ENCODE assay signal across 8 mouse cellular contexts in the genomic region with DNA sequence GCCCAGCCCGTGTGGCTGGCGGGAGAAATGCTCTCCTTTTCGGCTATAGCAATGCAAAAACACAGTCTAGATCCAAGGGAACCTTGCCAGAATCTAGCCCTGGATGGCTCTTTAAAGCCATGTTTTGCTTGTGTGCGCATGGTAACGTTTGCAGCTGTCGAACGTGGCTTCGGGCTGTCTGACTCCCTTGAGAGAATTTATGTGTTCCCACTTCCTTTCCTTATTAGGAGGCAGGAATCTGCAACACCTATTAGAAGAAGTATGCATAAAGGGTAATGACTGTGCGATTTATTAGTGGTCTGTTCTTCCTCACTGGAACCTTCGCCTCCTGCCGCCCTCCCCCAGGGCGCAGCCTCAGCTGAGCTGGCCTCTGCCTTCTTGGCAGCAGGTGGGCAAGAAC.
DNase-seq lines count a peak whose midpoint lies in the region; ATAC-seq lines count a peak whose summit lies in the region.

No protein-coding gene starts in this region.

- H3K9ac ChIP-seq in heart, embryonic 12.5 days, result no peak overlapping the region
- no peak overlapping the region for H3K9ac ChIP-seq in heart, embryonic 16.5 days (ENCODE audit: low read length)
- H3K9ac ChIP-seq in neural tube, embryonic 14.5 days (replicated peaks; ENCODE audit: low read depth, low read length), result no peak overlapping the region

- peaks cover 6% of the 10 kb centered on the region; the same call in 1 of the 2 replicates for H3K4me1 ChIP-seq in heart, embryonic 12.5 days (replicated peaks)
- H3K4me1 ChIP-seq in heart, embryonic 16.5 days (ENCODE audit: control insufficient read depth, insufficient read depth, low read length), result peaks cover 7% of the 10 kb centered on the region
- peaks cover 5% of the 10 kb centered on the region; the same call in 1 of the 2 replicates for H3K4me1 ChIP-seq in neural tube, embryonic 14.5 days (ENCODE audit: control insufficient read depth, insufficient read depth, low read length)

- no peaks in the 10 kb centered on the region for H3K36me3 ChIP-seq in heart, embryonic 12.5 days
- no peaks in the 10 kb centered on the region for H3K36me3 ChIP-seq in heart, embryonic 16.5 days (ENCODE audit: control insufficient read depth, insufficient read depth)
- H3K36me3 ChIP-seq in neural tube, embryonic 14.5 days (ENCODE audit: control insufficient read depth, insufficient read depth, low read length), result no peaks in the 10 kb centered on the region

- 0 out of 2 replicates have a peak, but pooled peaks cover 2% of the 10 kb centered on the region for H3K9me3 ChIP-seq in heart, embryonic 12.5 days (replicated peaks)
- peaks cover 5% of the 10 kb centered on the region; the same call in 1 of the 2 replicates for H3K9me3 ChIP-seq in heart, embryonic 16.5 days (replicated peaks; ENCODE audit: control insufficient read depth, low read length)
- no peaks in the 10 kb centered on the region for H3K9me3 ChIP-seq in neural tube, embryonic 14.5 days (ENCODE audit: control insufficient read depth, low read length)

- DNase-seq in heart, adult 18-20 months, result peak; percentile 55 to 64
- DNase-seq in kidney, postnatal 4 days, result peak; percentile 57 to 72
- no peak for DNase-seq in urinary bladder, postnatal 25 days (ENCODE audit: low spot score)
- no peak for DNase-seq in adrenal gland, postnatal 36 days

- H3K4me3 ChIP-seq in heart, embryonic 12.5 days, result no peak overlapping the region
- no peak overlapping the region for H3K4me3 ChIP-seq in heart, embryonic 16.5 days (ENCODE audit: low read length)
- H3K4me3 ChIP-seq in neural tube, embryonic 14.5 days (ENCODE audit: low read depth, low read length), result no peak overlapping the region

- no peak overlapping the region for H3K4me2 ChIP-seq in heart, embryonic 12.5 days
- H3K4me2 ChIP-seq in heart, embryonic 16.5 days (ENCODE audit: low read depth, low read length), result peak overlapping the region; percentile 19
- peak overlapping the region; percentile 34; the same call in 1 of the 2 replicates for H3K4me2 ChIP-seq in neural tube, embryonic 14.5 days (ENCODE audit: low read depth, low read length)

- no peak for ATAC-seq in heart, embryonic 12.5 days (ENCODE audit: insufficient number of reproducible peaks, low FRiP score)
- ATAC-seq in common myeloid progenitor, adult 5-6 weeks (replicated peaks; ENCODE audit: low read depth, poor library complexity, severe bottlenecking), result peak; percentile 52
- ATAC-seq in heart, embryonic 16.5 days (replicated peaks; ENCODE audit: extremely low read depth, insufficient read depth, low FRiP score), result no peak
- ATAC-seq in neural tube, embryonic 14.5 days (ENCODE audit: low read depth), result peak; percentile 76

- no peak overlapping the region for H3K27ac ChIP-seq in heart, embryonic 12.5 days (ENCODE audit: poor library complexity, severe bottlenecking)
- no peak overlapping the region for H3K27ac ChIP-seq in heart, embryonic 16.5 days (ENCODE audit: low read length)
- no peak overlapping the region for H3K27ac ChIP-seq in neural tube, embryonic 14.5 days (ENCODE audit: low read depth, low read length)

- no peaks in the 10 kb centered on the region for H3K27me3 ChIP-seq in heart, embryonic 12.5 days (replicated peaks)
- no peaks in the 10 kb centered on the region for H3K27me3 ChIP-seq in heart, embryonic 16.5 days (ENCODE audit: control insufficient read depth, insufficient read depth, low read length)
- H3K27me3 ChIP-seq in neural tube, embryonic 14.5 days (ENCODE audit: control insufficient read depth, insufficient read depth, low read length), result no peaks in the 10 kb centered on the region; the same call in 1 of the 2 replicates

- 34% methylated on average over 12 of the region's 12 CpGs for WGBS in heart, embryonic 12.5 days
- WGBS in heart, embryonic 16.5 days, result 23% methylated on average over 12 of the region's 12 CpGs
- 16% methylated on average over 12 of the region's 12 CpGs for WGBS in neural tube, embryonic 14.5 days

Comparison
In these comparisons a context has a peak if more than half of its experiments do, and no peak if none do; other contexts are left out.
1. DNase-seq: peak in heart, adult 18-20 months (2 of 2) and kidney, postnatal 4 days (2 of 2); none in urinary bladder, postnatal 25 days (single experiment) and adrenal gland, postnatal 36 days (0 of 2).
2. ATAC-seq: peak in common myeloid progenitor, adult 5-6 weeks (single experiment) and neural tube, embryonic 14.5 days (single experiment); none in heart, embryonic 12.5 days (single experiment) and heart, embryonic 16.5 days (single experiment).